Mouse (Mus musculus): Measurements from ENCODE around the gene Msmb.

DNA sequence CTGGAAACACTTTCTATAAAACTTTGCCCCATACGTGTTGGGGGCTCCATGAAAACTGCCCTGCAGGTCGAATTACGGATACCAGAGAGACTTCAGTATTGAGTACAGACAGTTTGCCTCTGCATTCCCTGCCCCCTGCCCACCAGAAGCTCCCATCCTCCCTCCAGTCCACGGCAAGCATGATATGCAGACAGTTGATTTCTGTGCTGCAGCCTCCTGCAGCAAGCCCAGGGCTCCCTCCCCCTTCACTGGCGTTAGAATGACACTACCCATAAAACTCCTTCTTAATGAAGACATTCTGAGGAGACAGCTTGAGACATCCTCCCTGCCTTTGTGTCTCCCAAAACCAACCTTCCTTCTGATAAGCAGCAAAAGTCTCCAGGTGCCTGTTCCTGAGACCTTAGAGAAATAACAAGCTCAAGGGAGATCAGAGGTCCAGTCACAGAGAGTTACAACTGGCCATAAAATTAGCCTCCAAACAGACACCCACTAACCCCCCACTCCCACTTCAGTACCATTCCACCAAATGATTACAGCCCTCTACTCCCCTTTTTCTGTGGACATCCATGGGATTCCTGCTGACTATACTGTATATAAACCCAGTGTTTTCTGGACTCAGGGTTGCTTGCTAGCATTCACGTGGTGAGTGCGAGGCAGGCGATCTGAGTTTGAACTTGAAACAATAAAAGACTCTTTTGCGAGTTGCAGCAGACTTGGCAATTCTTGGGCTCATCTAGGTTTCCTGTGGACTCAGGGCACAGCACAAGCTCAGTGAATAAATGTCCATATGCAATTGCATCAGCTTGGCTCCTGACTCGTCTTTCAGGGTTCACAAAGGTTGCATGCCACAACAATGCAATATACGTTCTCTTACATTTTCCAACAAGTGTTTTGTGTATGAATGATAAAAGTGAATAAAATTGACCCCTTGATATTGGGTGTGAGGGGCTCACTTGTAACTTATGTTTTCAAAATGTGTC, 20.6 kb upstream of the Msmb start:
- no peak for TF ChIP-seq POLR2A (IDR thresholded peaks at IDR 0.05; ENCODE audit: insufficient read length, low read depth)
- no peak for TF ChIP-seq USF1 (IDR thresholded peaks at IDR 0.05; ENCODE audit: low read depth)
- no peak for TF ChIP-seq MAX (IDR thresholded peaks at IDR 0.05; ENCODE audit: low read depth)
- TF ChIP-seq CEBPB (IDR thresholded peaks at IDR 0.05; ENCODE audit: insufficient read depth, poor library complexity, severe bottlenecking): peak; percentile 55; the same call in 1 of the 2 replicates
- TF ChIP-seq POLR2AphosphoS2 (IDR thresholded peaks at IDR 0.05; ENCODE audit: insufficient read length, low read depth): no peak
- TF ChIP-seq TCF12 (IDR thresholded peaks at IDR 0.05; ENCODE audit: insufficient read depth, poor library complexity, severe bottlenecking): no peak
